Mouse (Mus musculus) intestine, postnatal 0 days (tissue): ENCODE results near the gene Nod1. TPM values are rescaled to one million over a fixed set of nuclear protein-coding genes. Genes with fewer than 3 reads are reported as not detected.

Experiments used
- ATAC-seq: fragments of 200-750 bp; cut with Nextera tagmentation; 2 replicates; pipeline ENCODE4 v1.8.0; 2017; ENCODE audit warnings: mild to moderate bottlenecking, moderate TSS enrichment, moderate library complexity
- H3K27ac ChIP-seq: fragments of 300-500 bp; sonication (generic); 2 replicates; pipeline ENCODE4 v1.5.1; 2014; ENCODE audit warnings: mild to moderate bottlenecking, low read depth, low read length, moderate library complexity
- H3K27me3 ChIP-seq: fragments of 300-500 bp; sonication (generic); replicated peaks from 2 replicates; pipeline ENCODE4 v1.6.1; 2014; ENCODE audit warnings: low read length, mixed read lengths; ENCODE audit not compliant: control insufficient read depth, insufficient read depth
- H3K36me3 ChIP-seq: fragments of 300-500 bp; sonication (generic); 2 replicates; pipeline ENCODE4 v1.6.1; 2014; ENCODE audit warnings: mild to moderate bottlenecking, moderate library complexity; ENCODE audit not compliant: control insufficient read depth, insufficient read depth
- H3K4me1 ChIP-seq: fragments of 300-500 bp; sonication (generic); replicated peaks from 2 replicates; pipeline ENCODE4 v1.6.1; 2014; ENCODE audit warnings: antibody characterized with exemption, low read length, mixed read lengths; ENCODE audit not compliant: control insufficient read depth, insufficient read depth
- H3K4me2 ChIP-seq: fragments of 300-500 bp; sonication (generic); replicated peaks from 2 replicates; pipeline ENCODE4 v1.6.1; 2014; ENCODE audit warnings: low read depth, mild to moderate bottlenecking, moderate library complexity
- H3K4me3 ChIP-seq: fragments of 300-500 bp; sonication (generic); 2 replicates; pipeline ENCODE4 v1.5.1; 2014; ENCODE audit warnings: low read depth, low read length
- H3K9ac ChIP-seq: fragments of 300-500 bp; sonication (generic); 2 replicates; pipeline ENCODE4 v1.6.1; 2014; ENCODE audit warnings: mild to moderate bottlenecking, low read depth, low read length
- H3K9me3 ChIP-seq: fragments of 300-500 bp; sonication (generic); 2 replicates; pipeline ENCODE4 v1.6.1; 2016; ENCODE audit warnings: mixed run types; ENCODE audit not compliant: control insufficient read depth
- CTCF ChIP-seq: sonication (generic); IDR thresholded peaks from 2 replicates; pipeline ENCODE4 v1.5.1; 2016; ENCODE audit warnings: low read depth, mild to moderate bottlenecking, control low read depth, antibody characterized with exemption, moderate library complexity
- WGBS: fragments of 180-500 bp; shearing (Covaris S2); extraction: QIAGEN DNeasy Blood & Tissue Kit; methylation state at CpG from one replicate; pipeline ENCODE4 v1.1.7; 2014; 5-methylcytosine and 5-hydroxymethylcytosine counted together
- polyA plus RNA-seq: library from polyadenylated mRNA; unstranded; fragments of >200 nt; fragmentation: Nextera tagmentation; extraction: Ambion mirVana; gene quantifications from 2 replicates; pipeline ENCODE4 v1.2.1, GENCODE M21; 2015

The Nod1 gene
- polyA plus RNA-seq, 1 experiment from 2014 or later = 2.7 TPM

GRCm38 (mm10) chr6:54948682-54949081 lies 23.7 kb downstream of the Nod1 start:
- Histone ChIP-seq H3K9ac (no peak overlapping the region), H3K27me3 (no peaks in the 10 kb centered on the region), H3K4me1 (no peaks in the 10 kb centered on the region), H3K4me3 (no peak overlapping the region), H3K36me3 (peaks cover 10% of the 10 kb centered on the region; the same call in 1 of the 2 replicates), H3K4me2 (no peak overlapping the region), H3K27ac (no peak overlapping the region), H3K9me3 (no peaks in the 10 kb centered on the region)
- no peak for TF ChIP-seq CTCF
- no peak for ATAC-seq
- WGBS = 87% methylated on average over 5 of the region's 5 CpGs

- H3K4me2 ChIP-seq = no peak overlapping the region
- H3K4me3 ChIP-seq = no peak overlapping the region
- no peaks in the 10 kb centered on the region for H3K9me3 ChIP-seq
- H3K27ac ChIP-seq = no peak overlapping the region
- H3K9ac ChIP-seq = no peak overlapping the region
- ATAC-seq = no peak
- 69% methylated on average over 4 of the region's 4 CpGs for WGBS
- H3K36me3 ChIP-seq = peaks cover 13% of the 10 kb centered on the region; the same call in 1 of the 2 replicates
- H3K27me3 ChIP-seq = no peaks in the 10 kb centered on the region
- no peak for TF ChIP-seq CTCF
- H3K4me1 ChIP-seq = no peaks in the 10 kb centered on the region
These were observed 26.0 kb downstream of the Nod1 start for GRCm38 (mm10) chr6:54946241-54946953.

GRCm38 (mm10) chr6:54944551-54944950 lies 27.9 kb downstream of the Nod1 start:
- no peaks in the 10 kb centered on the region for H3K9me3 ChIP-seq
- no peak for ATAC-seq
- H3K4me1 ChIP-seq = no peaks in the 10 kb centered on the region; the same call in 1 of the 2 replicates
- WGBS = 86% methylated on average over 16 of the region's 16 CpGs
- no peak for TF ChIP-seq CTCF
- no peak overlapping the region for H3K9ac ChIP-seq
- H3K4me3 ChIP-seq = no peak overlapping the region
- H3K4me2 ChIP-seq = no peak overlapping the region
- no peak overlapping the region for H3K27ac ChIP-seq
- H3K27me3 ChIP-seq = no peaks in the 10 kb centered on the region
- H3K36me3 ChIP-seq = peaks cover 13% of the 10 kb centered on the region; the same call in 1 of the 2 replicates

- 65% methylated on average over 24 of the region's 24 CpGs for WGBS
- no peak for ATAC-seq
- no peak overlapping the region for H3K4me3 ChIP-seq
- H3K27ac ChIP-seq = no peak overlapping the region
- H3K4me1 ChIP-seq = no peaks in the 10 kb centered on the region; the same call in 1 of the 2 replicates
- no peak overlapping the region for H3K4me2 ChIP-seq
- H3K9me3 ChIP-seq = no peaks in the 10 kb centered on the region
- peaks cover 13% of the 10 kb centered on the region; the same call in 1 of the 2 replicates for H3K36me3 ChIP-seq
- no peak for TF ChIP-seq CTCF
- no peaks in the 10 kb centered on the region for H3K27me3 ChIP-seq
- H3K9ac ChIP-seq = no peak overlapping the region
These were observed 28.7 kb downstream of the Nod1 start for GRCm38 (mm10) chr6:54943753-54944152.

- Histone ChIP-seq H3K27me3 (no peaks in the 10 kb centered on the region), H3K4me1 (no peaks in the 10 kb centered on the region; the same call in 1 of the 2 replicates), H3K9me3 (no peaks in the 10 kb centered on the region), H3K4me2 (no peak overlapping the region), H3K36me3 (peaks cover 13% of the 10 kb centered on the region; the same call in 1 of the 2 replicates), H3K27ac (no peak overlapping the region), H3K9ac (no peak overlapping the region), H3K4me3 (no peak overlapping the region)
- TF ChIP-seq CTCF = no peak
- no peak for ATAC-seq
- 82% methylated on average over 16 of the region's 16 CpGs for WGBS
These were observed 29.1 kb downstream of the Nod1 start for GRCm38 (mm10) chr6:54943292-54943691.

GRCm38 (mm10) chr6:54941149-54941548 lies 31.3 kb downstream of the Nod1 start:
- Histone ChIP-seq H3K4me1 (no peaks in the 10 kb centered on the region; the same call in 1 of the 2 replicates), H3K27ac (no peak overlapping the region), H3K4me2 (no peak overlapping the region), H3K27me3 (no peaks in the 10 kb centered on the region), H3K9ac (no peak overlapping the region), H3K4me3 (no peak overlapping the region), H3K9me3 (no peaks in the 10 kb centered on the region), H3K36me3 (peaks cover 13% of the 10 kb centered on the region; the same call in 1 of the 2 replicates)
- WGBS = 86% methylated on average over 6 of the region's 6 CpGs
- ATAC-seq = no peak
- no peak for TF ChIP-seq CTCF
